ENCODE assay signal across 13 mouse cellular contexts in genomic region chr8:107405935-107406334, GRCm38 (mm10).
"Had no signal": no experiment of that assay in that cellular context is flagged by ENCODE, and none has a peak within 500 bp of the region (broad histone marks: within the 10 kb centered on the region; RNA-seq: fewer than 3 reads in every experiment).

No protein-coding gene starts in this region.

- ATAC-seq: liver, postnatal 0 days had no signal

- H3K9me3 ChIP-seq: hindbrain, embryonic 15.5 days; limb, embryonic 10.5 days; neural tube, embryonic 13.5 days; stomach, embryonic 15.5 days had no signal

- H3K4me2 ChIP-seq: hindbrain, embryonic 15.5 days; neural tube, embryonic 13.5 days; stomach, embryonic 15.5 days had no signal

- H3K27ac ChIP-seq: hindbrain, embryonic 15.5 days; left cerebral cortex, adult 2 months; neural tube, embryonic 13.5 days; stomach, embryonic 15.5 days had no signal

- H3K27me3 ChIP-seq: hindbrain, embryonic 15.5 days; neural tube, embryonic 13.5 days; stomach, embryonic 15.5 days had no signal

- H3K9ac ChIP-seq: hindbrain, embryonic 15.5 days; liver, postnatal 0 days; neural tube, embryonic 13.5 days; stomach, embryonic 15.5 days had no signal

- H3K4me3 ChIP-seq: hindbrain, embryonic 15.5 days; left cerebral cortex, adult 2 months; limb, embryonic 10.5 days; neural tube, embryonic 13.5 days; stomach, embryonic 15.5 days had no signal

- DNase-seq: kidney, adult 8-10 months; kidney, postnatal 25 days; liver, postnatal 0 days; midbrain, embryonic 14.5 days; retina, postnatal 1 day; right cerebral cortex, postnatal 4 days; spleen, adult 18-20 months; thymus, postnatal 4 days had no signal
